ENCODE assay signal across 8 mouse cellular contexts in genomic region chr16:17452373-17452715, GRCm38 (mm10). TPM values are rescaled to one million over a fixed set of nuclear protein-coding genes. Genes with fewer than 3 reads are reported as not detected.
DNase-seq lines count a peak whose midpoint lies in the region; ATAC-seq and TF ChIP-seq lines count a peak whose summit lies in the region.

No protein-coding gene starts in this region.

- no peaks in the 10 kb centered on the region for H3K27me3 ChIP-seq in hindbrain, postnatal 0 days (ENCODE audit: insufficient read depth, low read length)
- no peaks in the 10 kb centered on the region for H3K27me3 ChIP-seq in limb, embryonic 13.5 days
- H3K27me3 ChIP-seq in midbrain, embryonic 13.5 days: no peaks in the 10 kb centered on the region

- ATAC-seq in erythroblast, adult 5-6 weeks (replicated peaks; ENCODE audit: low FRiP score, poor library complexity, severe bottlenecking): peak; percentile 66
- peak; percentile 34; the same call in 1 of the 2 replicates for ATAC-seq in hindbrain, postnatal 0 days
- ATAC-seq in limb, embryonic 13.5 days (ENCODE audit: low FRiP score, low read depth): peak; percentile 51; the same call in 1 of the 2 replicates
- ATAC-seq in midbrain, embryonic 13.5 days: peak; percentile 55; the same call in 1 of the 2 replicates

- H3K9ac ChIP-seq in hindbrain, postnatal 0 days (replicated peaks; ENCODE audit: low read length): peak overlapping the region; percentile 97
- H3K9ac ChIP-seq in limb, embryonic 13.5 days: peak overlapping the region; percentile 97
- peak overlapping the region; percentile 93 for H3K9ac ChIP-seq in midbrain, embryonic 13.5 days (replicated peaks)

- H3K4me2 ChIP-seq in hindbrain, postnatal 0 days (ENCODE audit: low read depth, low read length): peak overlapping the region; percentile 84
- peak overlapping the region; percentile 94 for H3K4me2 ChIP-seq in limb, embryonic 13.5 days (replicated peaks)
- peak overlapping the region; percentile 96 for H3K4me2 ChIP-seq in midbrain, embryonic 13.5 days (replicated peaks)

- H3K27ac ChIP-seq in hindbrain, postnatal 0 days: peak overlapping the region; percentile 98
- peak overlapping the region; percentile 97 for H3K27ac ChIP-seq in limb, embryonic 13.5 days
- H3K27ac ChIP-seq in midbrain, embryonic 13.5 days: peak overlapping the region; percentile 96

- 0 out of 2 replicates have a peak, but pooled peaks have one; percentile 15 for TF ChIP-seq CTCF in hindbrain, postnatal 0 days (IDR thresholded peaks at IDR 0.05; ENCODE audit: low read depth)

- peak; percentile 42 for DNase-seq in right cerebral cortex, adult 18-20 months
- no peak for DNase-seq in right cerebral cortex, postnatal 25 days
- peak; percentile 48 for DNase-seq in adrenal gland, postnatal 25 days
- DNase-seq in hindbrain, postnatal 0 days (ENCODE audit: low spot score): peak; percentile 52
- DNase-seq in testis, postnatal 14 days (ENCODE audit: low spot score): no peak

- under 1% methylated on average over 24 of the region's 24 CpGs for WGBS in hindbrain, postnatal 0 days
- WGBS in limb, embryonic 13.5 days: 2% methylated on average over 24 of the region's 24 CpGs
- WGBS in midbrain, embryonic 13.5 days: under 1% methylated on average over 24 of the region's 24 CpGs

- H3K36me3 ChIP-seq in hindbrain, postnatal 0 days (ENCODE audit: insufficient read depth, low read length): peaks cover 8% of the 10 kb centered on the region; the same call in 1 of the 2 replicates
- peaks cover 24% of the 10 kb centered on the region for H3K36me3 ChIP-seq in limb, embryonic 13.5 days
- peaks cover 20% of the 10 kb centered on the region for H3K36me3 ChIP-seq in midbrain, embryonic 13.5 days

- H3K4me1 ChIP-seq in hindbrain, postnatal 0 days (ENCODE audit: insufficient read depth, low read length): peaks cover 10% of the 10 kb centered on the region
- H3K4me1 ChIP-seq in limb, embryonic 13.5 days: peaks cover 26% of the 10 kb centered on the region
- peaks cover 34% of the 10 kb centered on the region for H3K4me1 ChIP-seq in midbrain, embryonic 13.5 days (replicated peaks)

- H3K9me3 ChIP-seq in hindbrain, postnatal 0 days (ENCODE audit: low read length): no peaks in the 10 kb centered on the region
- H3K9me3 ChIP-seq in limb, embryonic 13.5 days: no peaks in the 10 kb centered on the region
- no peaks in the 10 kb centered on the region for H3K9me3 ChIP-seq in midbrain, embryonic 13.5 days

- H3K4me3 ChIP-seq in hindbrain, postnatal 0 days (ENCODE audit: low read length): peak overlapping the region; percentile 98
- peak overlapping the region; percentile 98 for H3K4me3 ChIP-seq in limb, embryonic 13.5 days
- peak overlapping the region; percentile 89 for H3K4me3 ChIP-seq in midbrain, embryonic 13.5 days (replicated peaks)

RNA-seq across cellular contexts. Expression of gene Crkl, which starts 0.6 kb away (rescaled TPM):
- total RNA-seq in adrenal gland, postnatal 25 days (2021): 30.2 and 33.7 TPM in 2 replicates
- total RNA-seq in erythroblast, adult 5-6 weeks (2015; ENCODE audit: low replicate concordance): 7.7 and 16.3 TPM in 2 replicates
- total RNA-seq in erythroblast, adult 5-6 weeks (2017; ENCODE audit: low replicate concordance): 8.1 and 16.1 TPM in 2 replicates
- 74.8 and 83.1 TPM in 2 replicates for total RNA-seq in hindbrain, postnatal 0 days (2014; rRNA removed)
- polyA plus RNA-seq in hindbrain, postnatal 0 days (2015; fragmentation: Nextera tagmentation; extraction: Ambion mirVana): 54.9 and 68.7 TPM in 2 replicates
- polyA plus RNA-seq in limb, embryonic 13.5 days (2015; fragmentation: Nextera tagmentation; extraction: Ambion mirVana): 81.6 and 88.6 TPM in 2 replicates
- 88.7 and 91.2 TPM in 2 replicates for polyA plus RNA-seq in midbrain, embryonic 13.5 days (2015; fragmentation: Nextera tagmentation; extraction: Ambion mirVana)

RNA-seq across cellular contexts. Expression of gene Aifm3, which starts 37.1 kb away (rescaled TPM):
- total RNA-seq in adrenal gland, postnatal 25 days (2021): 9.8 and 10.2 TPM in 2 replicates
- not detected in 2 replicates for total RNA-seq in erythroblast, adult 5-6 weeks (2015; ENCODE audit: low replicate concordance)
- not detected in 2 replicates for total RNA-seq in erythroblast, adult 5-6 weeks (2017; ENCODE audit: low replicate concordance)
- total RNA-seq in hindbrain, postnatal 0 days (2014; rRNA removed): 13.8 and 16.8 TPM in 2 replicates
- 15.7 and 17.4 TPM in 2 replicates for polyA plus RNA-seq in hindbrain, postnatal 0 days (2015; fragmentation: Nextera tagmentation; extraction: Ambion mirVana)
- polyA plus RNA-seq in limb, embryonic 13.5 days (2015; fragmentation: Nextera tagmentation; extraction: Ambion mirVana): 0.52 and 0.83 TPM in 2 replicates
- polyA plus RNA-seq in midbrain, embryonic 13.5 days (2015; fragmentation: Nextera tagmentation; extraction: Ambion mirVana): 7.9 and 10.6 TPM in 2 replicates

RNA-seq across cellular contexts. Expression of gene Pi4ka, which starts 46.2 kb away (rescaled TPM):
- total RNA-seq in adrenal gland, postnatal 25 days (2021): 87.2 and 88.9 TPM in 2 replicates
- total RNA-seq in erythroblast, adult 5-6 weeks (2015; ENCODE audit: low replicate concordance): 9.8 and 30.9 TPM in 2 replicates
- total RNA-seq in erythroblast, adult 5-6 weeks (2017; ENCODE audit: low replicate concordance): 9.6 and 17.4 TPM in 2 replicates
- 111 and 154 TPM in 2 replicates for total RNA-seq in hindbrain, postnatal 0 days (2014; rRNA removed)
- 45.5 and 47.7 TPM in 2 replicates for polyA plus RNA-seq in hindbrain, postnatal 0 days (2015; fragmentation: Nextera tagmentation; extraction: Ambion mirVana)
- polyA plus RNA-seq in limb, embryonic 13.5 days (2015; fragmentation: Nextera tagmentation; extraction: Ambion mirVana): 35.0 and 35.6 TPM in 2 replicates
- polyA plus RNA-seq in midbrain, embryonic 13.5 days (2015; fragmentation: Nextera tagmentation; extraction: Ambion mirVana): 62.7 and 67.5 TPM in 2 replicates

RNA-seq across cellular contexts. Expression of gene Snap29, which starts 46.6 kb away (rescaled TPM):
- 28.1 and 30.2 TPM in 2 replicates for total RNA-seq in adrenal gland, postnatal 25 days (2021)
- 18.1 and 28.8 TPM in 2 replicates for total RNA-seq in erythroblast, adult 5-6 weeks (2015; ENCODE audit: low replicate concordance)
- total RNA-seq in erythroblast, adult 5-6 weeks (2017; ENCODE audit: low replicate concordance): 27.6 and 29.0 TPM in 2 replicates
- 28.1 and 30.0 TPM in 2 replicates for total RNA-seq in hindbrain, postnatal 0 days (2014; rRNA removed)
- polyA plus RNA-seq in hindbrain, postnatal 0 days (2015; fragmentation: Nextera tagmentation; extraction: Ambion mirVana): 14.5 and 15.6 TPM in 2 replicates
- polyA plus RNA-seq in limb, embryonic 13.5 days (2015; fragmentation: Nextera tagmentation; extraction: Ambion mirVana): 13.9 and 14.0 TPM in 2 replicates
- 21.2 and 23.3 TPM in 2 replicates for polyA plus RNA-seq in midbrain, embryonic 13.5 days (2015; fragmentation: Nextera tagmentation; extraction: Ambion mirVana)

RNA-seq across cellular contexts. Expression of gene Lztr1, which starts 56.1 kb away (rescaled TPM):
- total RNA-seq in adrenal gland, postnatal 25 days (2021): 70.0 and 74.9 TPM in 2 replicates
- total RNA-seq in erythroblast, adult 5-6 weeks (2015; ENCODE audit: low replicate concordance): 5.2 and 26.1 TPM in 2 replicates
- total RNA-seq in erythroblast, adult 5-6 weeks (2017; ENCODE audit: low replicate concordance): 10.3 and 22.4 TPM in 2 replicates
- 191 and 279 TPM in 2 replicates for total RNA-seq in hindbrain, postnatal 0 days (2014; rRNA removed)
- polyA plus RNA-seq in hindbrain, postnatal 0 days (2015; fragmentation: Nextera tagmentation; extraction: Ambion mirVana): 82.2 and 89.8 TPM in 2 replicates
- 104 and 106 TPM in 2 replicates for polyA plus RNA-seq in limb, embryonic 13.5 days (2015; fragmentation: Nextera tagmentation; extraction: Ambion mirVana)
- polyA plus RNA-seq in midbrain, embryonic 13.5 days (2015; fragmentation: Nextera tagmentation; extraction: Ambion mirVana): 124 and 133 TPM in 2 replicates

Comparison
In these comparisons a context has a peak if more than half of its experiments do, and no peak if none do; other contexts are left out.
1. DNase-seq: peak in right cerebral cortex, adult 18-20 months (single experiment), adrenal gland, postnatal 25 days (single experiment) and hindbrain, postnatal 0 days (single experiment); none in right cerebral cortex, postnatal 25 days (single experiment) and testis, postnatal 14 days (single experiment).
2. RNA of gene Aifm3, which starts 37.1 kb away (total RNA-seq): 13.8 to 16.8 TPM in hindbrain, postnatal 0 days and 9.8 to 10.2 TPM in adrenal gland, postnatal 25 days; not detected in erythroblast, adult 5-6 weeks; every median in the first group is over 10 times any median in the second.
3. Peak in every context shown above with its lines, with median percentiles within 50 percentile points of each other: ATAC-seq, H3K27ac ChIP-seq, H3K4me2 ChIP-seq, H3K4me3 ChIP-seq and H3K9ac ChIP-seq.